ENCODE assay signal across 8 mouse cellular contexts in genomic region chr7:120597203-120597743, GRCm38 (mm10). TPM values are rescaled to one million over a fixed set of nuclear protein-coding genes. Genes with fewer than 3 reads are reported as not detected.
DNase-seq lines count a peak whose midpoint lies in the region; ATAC-seq lines count a peak whose summit lies in the region.

No protein-coding gene starts in this region.

- no peak overlapping the region for H3K27ac ChIP-seq in liver, embryonic 11.5 days (ENCODE audit: low read depth, low read length)
- H3K27ac ChIP-seq in forebrain, embryonic 16.5 days (ENCODE audit: low read length): no peak overlapping the region; the same call in 1 of the 2 replicates
- no peak overlapping the region for H3K27ac ChIP-seq in limb, embryonic 15.5 days

- H3K27me3 ChIP-seq in liver, embryonic 11.5 days (replicated peaks; ENCODE audit: control insufficient read depth, insufficient read depth, low read length): peaks cover 17% of the 10 kb centered on the region
- no peaks in the 10 kb centered on the region for H3K27me3 ChIP-seq in forebrain, embryonic 16.5 days (replicated peaks; ENCODE audit: control insufficient read depth, insufficient read depth, low read length)
- H3K27me3 ChIP-seq in limb, embryonic 15.5 days: peaks cover 5% of the 10 kb centered on the region; the same call in 1 of the 2 replicates

- WGBS in liver, embryonic 11.5 days: 81% methylated on average over 4 of the region's 4 CpGs
- 71% methylated on average over 4 of the region's 4 CpGs for WGBS in forebrain, embryonic 16.5 days
- WGBS in limb, embryonic 15.5 days: 88% methylated on average over 4 of the region's 4 CpGs

- no peaks in the 10 kb centered on the region for H3K4me1 ChIP-seq in liver, embryonic 11.5 days (replicated peaks; ENCODE audit: control insufficient read depth, insufficient read depth, low read length)
- H3K4me1 ChIP-seq in forebrain, embryonic 16.5 days (replicated peaks; ENCODE audit: control insufficient read depth, insufficient read depth, low read length): peaks cover 6% of the 10 kb centered on the region; the same call in 1 of the 2 replicates
- no peaks in the 10 kb centered on the region for H3K4me1 ChIP-seq in limb, embryonic 15.5 days

- no peaks in the 10 kb centered on the region for H3K9me3 ChIP-seq in liver, embryonic 11.5 days (ENCODE audit: control insufficient read depth, low read length)
- H3K9me3 ChIP-seq in forebrain, embryonic 16.5 days (ENCODE audit: control insufficient read depth, low read length): no peaks in the 10 kb centered on the region
- no peaks in the 10 kb centered on the region for H3K9me3 ChIP-seq in limb, embryonic 15.5 days

- no peak for ATAC-seq in liver, embryonic 11.5 days (replicated peaks; ENCODE audit: low FRiP score)
- peak; percentile 21 for ATAC-seq in forebrain, embryonic 16.5 days
- no peak for ATAC-seq in limb, embryonic 15.5 days (ENCODE audit: insufficient number of reproducible peaks, low FRiP score, low TSS enrichment, low read depth)
- no peak for ATAC-seq in erythroid progenitor cell, adult 5-6 weeks (replicated peaks; ENCODE audit: low FRiP score, poor library complexity, severe bottlenecking)

- no peaks in the 10 kb centered on the region for H3K36me3 ChIP-seq in liver, embryonic 11.5 days (ENCODE audit: control insufficient read depth, insufficient read depth, low read length)
- H3K36me3 ChIP-seq in forebrain, embryonic 16.5 days (ENCODE audit: control insufficient read depth, insufficient read depth): no peaks in the 10 kb centered on the region
- H3K36me3 ChIP-seq in limb, embryonic 15.5 days: no peaks in the 10 kb centered on the region

- H3K4me2 ChIP-seq in liver, embryonic 11.5 days: peak overlapping the region; percentile 62
- H3K4me2 ChIP-seq in forebrain, embryonic 16.5 days (ENCODE audit: low read length): peak overlapping the region; percentile 69
- peak overlapping the region; percentile 76 for H3K4me2 ChIP-seq in limb, embryonic 15.5 days

- no peak for DNase-seq in liver, embryonic 11.5 days (ENCODE audit: low spot score)
- no peak for DNase-seq in liver
- peak; percentile 13 for DNase-seq in retina, embryonic 14.5 days (ENCODE audit: low spot score)
- DNase-seq in layer of hippocampus, postnatal 14 days (ENCODE audit: low spot score in 2 of 2): no peak
- no peak for DNase-seq in cerebellum, postnatal 25 days

- H3K9ac ChIP-seq in liver, embryonic 11.5 days (ENCODE audit: low read depth, low read length): no peak overlapping the region
- peak overlapping the region; percentile 69 for H3K9ac ChIP-seq in forebrain, embryonic 16.5 days (replicated peaks; ENCODE audit: low read depth, low read length)
- H3K9ac ChIP-seq in limb, embryonic 15.5 days: no peak overlapping the region

- peak overlapping the region; percentile 36 for H3K4me3 ChIP-seq in liver, embryonic 11.5 days (ENCODE audit: low read depth, low read length)
- H3K4me3 ChIP-seq in forebrain, embryonic 16.5 days (replicated peaks; ENCODE audit: low read length): peak overlapping the region; percentile 50
- peak overlapping the region; percentile 46 for H3K4me3 ChIP-seq in limb, embryonic 15.5 days

RNA-seq across cellular contexts. Expression of gene Uqcrc2, which starts 37.7 kb away (rescaled TPM):
- polyA plus RNA-seq in liver, embryonic 11.5 days (2014; fragmentation: Nextera tagmentation; extraction: Ambion mirVana): 232 and 235 TPM in 2 replicates
- polyA plus RNA-seq in forebrain, embryonic 16.5 days (2015; fragmentation: Nextera tagmentation; extraction: Ambion mirVana): 225 and 231 TPM in 2 replicates
- 171 and 182 TPM in 2 replicates for polyA plus RNA-seq in limb, embryonic 15.5 days (2015; fragmentation: Nextera tagmentation; extraction: Ambion mirVana)
- total RNA-seq in layer of hippocampus, postnatal 14 days (2021): 100 to 1,000 TPM; 256 to 257 TPM
- 84.7 and 88.4 TPM in 2 replicates for total RNA-seq in erythroid progenitor cell, adult 5-6 weeks (2015; ENCODE audit: low replicate concordance)
- total RNA-seq in erythroid progenitor cell, adult 5-6 weeks (2017; ENCODE audit: low replicate concordance): 27.9 and 36.7 TPM in 2 replicates
